Mouse (Mus musculus) T-helper 2 cell (primary cell): ENCODE data around the gene Adcy5.

ENCODE experiments used
- in situ Hi-C: fragments of 300-600 bp; cut with MboI, MseI; formaldehyde crosslinking; loops from one replicate; pipeline ENCODE4 v1.15.1; 2025; ENCODE audit warnings: high pct_unique_total_duplicates

The Adcy5 gene

GRCm38 (mm10) chr16:35315496-35315895 is 160.8 kb downstream of the Adcy5 start:
- in situ Hi-C loops = no loop called here

DNA sequence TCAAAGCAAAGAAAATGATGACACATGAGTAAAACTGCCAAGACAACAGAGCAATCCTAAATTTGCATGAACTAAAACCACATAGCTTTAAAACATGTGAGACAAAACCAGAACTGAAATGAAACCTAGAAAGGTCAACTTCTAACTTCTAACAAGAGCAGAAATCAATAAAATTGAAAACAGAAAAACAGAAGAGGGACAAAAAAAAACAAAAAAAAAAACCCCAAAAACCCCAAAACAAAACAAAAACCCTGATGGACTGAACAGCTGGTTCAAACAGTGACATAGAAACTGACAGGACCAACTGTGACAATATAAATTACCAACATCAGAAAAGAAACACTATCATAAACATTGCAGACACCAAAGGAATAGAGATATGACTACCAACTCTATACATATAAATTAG is 162.2 kb downstream of the Adcy5 start:
- in situ Hi-C loops = no loop called here

DNA sequence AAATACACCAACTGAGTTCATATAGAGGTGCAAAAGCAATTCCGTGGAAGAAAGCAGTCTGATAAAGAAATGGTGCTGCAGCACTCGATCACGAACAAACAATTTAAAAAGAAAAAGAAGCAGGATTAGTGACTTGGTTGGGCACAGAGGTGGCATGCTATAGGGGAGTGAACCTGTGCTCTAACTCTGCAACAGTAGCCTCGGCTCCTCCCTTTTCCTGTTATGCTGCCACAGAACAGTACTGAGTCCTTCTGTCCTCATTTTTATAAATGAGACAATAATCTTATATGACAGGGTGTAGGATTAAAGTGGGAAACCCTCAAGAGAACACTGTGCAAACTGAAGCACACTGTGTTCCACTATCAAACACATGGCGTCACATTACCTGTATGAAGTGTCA is 162.8 kb downstream of the Adcy5 start:
- in situ Hi-C loops = no loop called here

- in situ Hi-C loops = no loop called here
These were observed 163.7 kb downstream of the Adcy5 start for GRCm38 (mm10) chr16:35318397-35318796.

DNA sequence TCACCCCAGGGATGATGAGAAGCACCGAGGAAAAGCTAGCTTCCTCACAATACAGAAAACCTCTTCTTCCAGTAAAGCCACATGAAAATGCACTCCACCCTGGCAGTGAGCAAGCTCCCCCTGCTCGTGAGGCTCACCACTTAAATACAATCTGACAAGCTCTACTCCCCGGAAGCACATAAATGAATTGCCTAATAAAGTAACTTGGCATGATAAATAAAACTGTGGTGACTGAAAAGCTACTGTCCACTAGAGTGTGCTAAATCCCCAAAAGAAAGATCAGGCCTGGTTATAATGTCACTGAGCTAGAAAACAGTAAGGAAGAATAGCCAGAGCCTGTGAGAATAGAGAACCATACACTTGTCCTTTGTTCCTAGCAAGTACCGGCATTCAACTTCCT is 164.7 kb downstream of the Adcy5 start:
- in situ Hi-C loops = no loop called here

DNA sequence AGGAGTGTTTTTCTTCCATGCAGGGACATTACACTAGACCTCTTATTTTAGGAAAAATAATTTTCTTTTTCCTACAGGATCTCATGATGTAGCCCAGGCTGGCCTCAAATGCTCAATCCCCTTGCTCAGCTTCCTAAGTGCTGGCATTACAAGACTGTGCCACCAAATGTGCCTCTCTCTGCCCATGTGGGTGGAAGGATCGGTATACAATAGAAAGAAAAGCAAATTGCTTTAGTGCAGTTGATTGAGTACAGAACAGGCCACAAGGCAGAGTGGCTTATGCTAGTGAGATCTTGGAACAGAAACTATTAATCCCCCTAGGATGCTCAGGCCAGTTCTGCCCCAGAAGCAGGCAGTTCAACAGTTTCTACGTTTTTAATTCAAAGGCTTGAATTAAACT is 165.1 kb downstream of the Adcy5 start:
- in situ Hi-C loops = no loop called here

- in situ Hi-C loops = no loop called here
These were observed 175.8 kb downstream of the Adcy5 start for GRCm38 (mm10) chr16:35330451-35330850.
